Mouse (Mus musculus) myocyte (in vitro differentiated cells): ENCODE measurements around the gene Suclg2.

Source experiments
- CEBPB ChIP-seq: IDR thresholded peaks from 2 replicates; pipeline ENCODE4 v1.6.1; 2011; ENCODE audit warnings: mild to moderate bottlenecking, moderate library complexity; ENCODE audit not compliant: poor library complexity, insufficient read depth, severe bottlenecking
- MYOG ChIP-seq, 3 experiments: IDR thresholded peaks; one replicate each; pipeline ENCODE4 v1.6.1; 2011; ENCODE audit warnings: control low read depth in 2 of 3, low read depth in 2 of 3, mild to moderate bottlenecking in 2 of 3; ENCODE audit not compliant: insufficient read length in 2 of 3, control insufficient read depth in 1 of 3, insufficient read depth in 1 of 3
- POLR2A ChIP-seq: IDR thresholded peaks from one replicate; pipeline ENCODE4 v1.6.1; 2011; ENCODE audit warnings: low read depth, mild to moderate bottlenecking, control low read depth, moderate library complexity; ENCODE audit not compliant: insufficient read length
- REST ChIP-seq: IDR thresholded peaks from one replicate; pipeline ENCODE4 v1.6.1; 2011; ENCODE audit warnings: mild to moderate bottlenecking, control low read depth, moderate library complexity; ENCODE audit not compliant: insufficient read depth, insufficient read length
- TCF12 ChIP-seq: IDR thresholded peaks from one replicate; pipeline ENCODE4 v1.6.1; 2011; ENCODE audit warnings: mild to moderate bottlenecking, control low read depth; ENCODE audit not compliant: poor library complexity, insufficient read depth, severe bottlenecking
- USF1 ChIP-seq: IDR thresholded peaks from one replicate; pipeline ENCODE4 v1.6.1; 2011; ENCODE audit warnings: low read depth, mild to moderate bottlenecking, control low read depth, moderate library complexity

GRCm38 (mm10) chr6:95712081-95712480 is 6.5 kb downstream of the Suclg2 start:
- TF ChIP-seq POLR2A (no peak), MYOG (IDR thresholded peaks at IDR 0.05; ENCODE audit: control insufficient read depth in 1 of 3, insufficient read depth in 1 of 3, insufficient read length in 2 of 3, low read depth in 2 of 3) (no peak), USF1 (no peak), REST (no peak), TCF12 (no peak), CEBPB (no peak)
